Mouse (Mus musculus) thymus, postnatal 10 days (tissue): ENCODE measurements around the gene Cyp4a12b.
"Not testable (repeated sequence)": the region's sequence is repeated elsewhere in the genome, so short reads cannot be mapped to it uniquely, and the experiment has no call there.

Source experiments
- DNase-seq, 2 experiments: peaks; one replicate each; pipeline ENCODE4 v3.0.0; 2021; ENCODE audit warnings: low spot score in 2 of 2

Gene Cyp4a12b

GRCm38 (mm10) chr4:115411324-115411723 lies at the start of gene Cyp4a12b:
Gene Cyp4a12b, plus strand, starts transcription at chr4:115411624.
- not testable (repeated sequence) for DNase-seq

- not testable (repeated sequence) for DNase-seq
Measured at GRCm38 (mm10) chr4:115365624-115366023, 45.8 kb upstream of the Cyp4a12b start.

- DNase-seq: not testable (repeated sequence)
Measured at GRCm38 (mm10) chr4:115368067-115368466, 43.4 kb upstream of the Cyp4a12b start.

- not testable (repeated sequence) for DNase-seq
Measured at GRCm38 (mm10) chr4:115396256-115396655, 15.2 kb upstream of the Cyp4a12b start.

GRCm38 (mm10) chr4:115396950-115397349 lies 14.5 kb upstream of the Cyp4a12b start:
- not testable (repeated sequence) for DNase-seq

- no peak for DNase-seq
Measured at GRCm38 (mm10) chr4:115450577-115451137, 39.2 kb downstream of the Cyp4a12b start.

GRCm38 (mm10) chr4:115452304-115452703 lies 40.9 kb downstream of the Cyp4a12b start, which contains the start of gene Cyp4a30b:
Gene Cyp4a30b, plus strand, starts transcription at chr4:115452604.
- no peak for DNase-seq

- not testable (repeated sequence) for DNase-seq
Measured at GRCm38 (mm10) chr4:115473585-115473984, 62.2 kb downstream of the Cyp4a12b start.

- DNase-seq: not testable (repeated sequence)
Measured at GRCm38 (mm10) chr4:115476051-115476450, 64.6 kb downstream of the Cyp4a12b start.

GRCm38 (mm10) chr4:115481006-115481652 lies 69.7 kb downstream of the Cyp4a12b start:
- no peak for DNase-seq
